Mouse (Mus musculus): ENCODE measurements around the gene Pcdh17.

The Pcdh17 gene

DNA sequence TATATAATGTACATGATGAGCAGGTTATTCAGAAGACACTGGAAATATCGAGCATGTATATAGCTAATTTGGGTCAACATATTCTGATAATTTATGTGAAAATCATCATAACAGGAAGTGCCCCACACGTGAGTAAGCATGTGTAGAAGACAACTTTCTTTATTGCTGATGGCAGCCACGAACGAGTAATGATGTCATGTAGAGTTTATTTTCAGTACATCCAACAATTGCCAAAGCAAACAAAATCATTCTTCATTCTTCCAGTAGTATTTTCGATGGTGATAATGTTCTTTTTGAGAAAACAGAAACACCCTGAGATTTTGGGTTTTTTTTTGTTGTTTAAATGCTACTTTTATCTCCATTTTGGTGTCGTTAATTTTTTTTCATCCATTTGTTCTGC, 37.2 kb downstream of the Pcdh17 start:
- no peak for DNase-seq (ENCODE audit: low spot score)

DNA sequence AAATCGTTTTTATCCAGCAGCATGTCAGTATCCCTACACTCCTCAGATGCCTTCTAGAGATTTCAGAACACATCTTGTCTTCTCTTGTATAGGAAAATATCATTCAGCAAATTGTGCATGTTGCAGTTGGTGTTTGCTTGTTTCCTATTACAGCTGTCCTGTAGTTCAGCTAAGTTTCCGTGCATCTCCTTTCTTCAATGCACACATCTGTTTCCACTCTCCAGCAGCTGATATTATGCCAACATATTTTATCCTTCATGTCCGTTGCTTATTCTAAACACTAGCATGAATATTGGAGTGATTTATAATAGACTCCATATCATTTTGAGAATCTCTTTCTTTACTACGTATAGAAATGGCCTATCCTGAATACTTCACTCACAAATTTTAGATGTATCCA, 41.0 kb downstream of the Pcdh17 start:
- DNase-seq (ENCODE audit: low spot score) = no peak

DNA sequence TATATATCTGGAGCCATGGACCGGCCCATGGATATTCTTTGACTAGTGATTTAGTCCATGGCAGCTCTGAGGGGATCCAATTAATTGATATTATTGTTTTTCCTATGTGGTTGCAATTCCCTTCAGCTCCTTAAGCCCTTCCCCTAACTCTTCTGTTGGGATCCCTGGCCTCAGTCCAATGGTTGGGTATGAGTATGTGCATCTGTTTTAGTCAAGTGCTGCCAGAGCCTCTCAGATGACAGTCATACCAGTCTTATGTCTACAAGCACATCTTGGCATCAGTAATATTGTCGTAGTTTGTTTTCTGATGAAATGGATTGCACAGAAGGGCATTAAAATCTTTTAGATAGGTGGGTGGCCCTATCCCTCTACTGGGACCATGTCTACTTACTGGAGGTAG, 67.6 kb downstream of the Pcdh17 start:
- DNase-seq (ENCODE audit: low spot score) = no peak

DNA sequence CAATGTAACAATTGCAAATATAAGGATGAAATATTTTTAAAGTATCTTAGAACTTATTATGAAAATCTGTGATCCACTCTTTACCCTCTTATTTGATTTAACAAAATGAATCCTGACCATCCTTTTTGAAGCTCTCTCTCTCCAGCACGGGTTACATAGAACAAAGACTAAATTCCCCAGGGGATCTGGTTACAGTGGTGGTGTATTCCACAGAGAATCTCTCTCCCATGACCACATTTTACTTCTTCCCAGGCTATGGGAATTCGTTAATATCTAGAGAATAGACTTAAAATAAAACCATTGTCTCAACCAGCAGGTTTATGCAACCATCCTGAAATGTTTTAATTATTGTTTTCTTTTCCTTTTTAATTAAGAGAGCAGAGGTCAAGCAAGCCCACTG, 89.0 kb downstream of the Pcdh17 start:
- no peak for DNase-seq (ENCODE audit: low spot score)

DNA sequence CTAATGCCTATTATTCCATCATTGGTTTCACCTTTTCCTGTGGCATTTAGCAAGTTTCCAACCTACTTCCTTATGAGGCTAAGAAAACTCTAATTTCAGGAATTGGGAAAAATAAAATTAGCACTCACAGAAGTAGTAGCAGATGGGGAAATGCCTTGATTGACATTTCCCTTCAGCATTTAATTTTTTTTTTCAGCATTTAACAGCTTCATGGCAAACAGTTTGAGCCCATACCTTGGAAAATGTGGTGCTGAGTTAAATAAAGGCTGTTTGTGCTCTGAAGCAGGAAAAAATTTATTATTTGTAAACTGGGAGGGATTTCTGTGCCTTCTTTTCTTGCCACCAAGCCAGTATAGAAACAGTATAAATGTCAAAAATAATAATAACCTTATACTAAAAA, 91.9 kb downstream of the Pcdh17 start:
- no peak for DNase-seq (ENCODE audit: low spot score)

DNA sequence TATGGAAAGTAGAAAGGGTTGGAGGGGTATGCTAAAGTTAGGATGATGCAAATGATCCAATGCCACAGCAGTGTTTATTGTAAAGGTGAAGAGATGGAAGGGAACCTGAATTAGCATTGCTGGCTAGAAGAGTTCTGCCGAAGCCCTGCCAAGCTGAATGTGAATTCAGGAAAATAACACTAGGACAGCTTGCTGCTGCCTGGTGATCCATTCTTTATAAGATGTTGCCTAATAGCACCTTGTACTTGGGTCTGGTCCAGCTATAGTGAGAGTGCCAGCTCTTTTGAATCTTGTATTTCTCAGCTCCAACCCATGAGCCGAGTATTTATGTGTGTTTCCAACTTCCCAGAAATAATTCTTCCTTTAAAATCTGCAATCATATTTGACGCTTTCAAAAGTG, 98.5 kb downstream of the Pcdh17 start:
- no peak for DNase-seq (ENCODE audit: low spot score)

DNA sequence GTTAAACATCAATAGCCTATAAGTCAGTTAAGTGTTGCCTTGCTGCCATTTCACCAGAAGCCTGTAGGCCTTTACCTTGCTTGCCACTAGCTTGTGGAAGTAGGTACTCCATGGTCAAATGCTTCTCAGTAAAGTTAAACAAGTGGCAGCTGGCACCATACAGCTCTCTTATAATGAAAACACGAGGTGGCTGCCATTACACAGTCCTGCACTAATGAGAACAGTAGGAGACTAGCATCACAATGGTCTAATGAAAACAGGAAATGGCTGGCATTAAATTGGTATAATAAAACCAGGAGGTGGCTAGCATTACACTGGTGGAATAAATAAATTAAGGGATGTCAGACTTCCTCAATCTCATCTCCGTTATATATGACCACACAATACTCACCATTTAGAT, 102.6 kb downstream of the Pcdh17 start:
- DNase-seq (ENCODE audit: low spot score) = no peak

DNA sequence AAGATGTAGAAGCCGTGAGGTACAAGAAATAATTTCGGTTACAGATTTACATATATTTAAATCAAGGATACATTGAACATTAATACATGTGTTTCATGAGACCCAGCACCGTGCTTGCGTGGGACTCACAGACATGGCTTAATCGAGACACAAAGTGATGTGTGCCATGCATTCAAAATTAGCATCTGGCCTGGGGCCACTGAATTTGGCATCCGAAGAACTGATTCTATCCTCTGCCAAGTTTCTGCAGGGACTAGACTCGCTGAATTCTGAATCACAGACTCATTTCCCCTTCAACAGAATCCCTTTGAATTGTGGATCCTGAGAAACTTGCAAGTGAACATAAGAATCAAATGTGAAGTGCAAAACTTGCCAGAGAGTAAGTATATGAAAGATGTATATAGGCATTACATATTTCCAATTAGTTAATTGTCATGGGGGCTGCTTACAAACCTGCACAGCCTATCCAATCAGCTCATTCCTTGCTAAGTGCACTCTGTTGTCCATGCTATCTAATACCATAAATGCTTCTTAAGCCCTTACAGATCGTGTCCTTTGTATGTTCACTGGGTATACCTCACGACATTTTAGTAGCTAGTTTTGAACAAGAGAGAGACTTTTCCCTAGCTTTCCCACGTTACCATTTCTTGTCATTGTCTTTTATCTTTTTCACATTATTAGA, 104.3 kb downstream of the Pcdh17 start:
- no peak for DNase-seq (ENCODE audit: low spot score)

DNA sequence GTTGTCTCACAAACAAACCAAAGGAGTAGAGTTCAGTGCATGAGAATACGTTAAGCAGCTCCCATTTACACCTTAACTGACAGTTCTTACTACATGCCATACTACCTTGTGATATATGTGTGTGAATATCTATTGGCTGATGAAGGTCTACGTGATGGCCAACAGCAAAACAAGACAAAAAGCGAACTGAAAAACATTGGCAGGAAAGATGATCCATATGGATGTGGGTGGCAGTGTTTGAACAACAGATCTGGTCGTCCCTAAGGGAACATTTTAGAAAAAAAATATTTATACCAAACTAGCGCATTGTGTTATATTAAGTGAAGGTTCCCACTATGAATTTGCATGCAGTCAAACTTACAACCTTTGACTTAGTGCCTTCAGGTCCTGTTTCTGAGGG, 108.2 kb downstream of the Pcdh17 start:
- DNase-seq (ENCODE audit: low spot score) = no peak

DNA sequence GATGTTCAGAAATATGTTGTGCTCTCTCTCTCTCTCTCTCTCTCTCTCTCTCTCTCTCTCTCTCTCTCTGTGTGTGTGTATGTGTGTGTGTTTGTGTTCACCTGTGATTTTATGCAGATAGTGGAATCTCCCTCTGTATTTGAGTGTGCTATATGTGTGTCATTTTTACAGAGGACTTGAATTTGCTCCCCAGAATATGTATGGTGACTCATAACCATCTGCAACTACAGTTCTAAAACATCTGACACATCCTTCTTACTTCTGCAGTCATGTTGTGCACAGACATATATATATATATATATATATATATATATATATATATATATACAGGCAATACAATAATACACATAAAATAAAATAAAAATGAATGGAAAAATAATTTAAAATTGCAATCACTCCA, 127.7 kb downstream of the Pcdh17 start:
- no peak for DNase-seq (ENCODE audit: low spot score)

Data from embryo, embryonic 10 days (tissue).